Mouse (Mus musculus) myocyte (in vitro differentiated cells): ENCODE results near the gene Map2k5. TPM values are rescaled to one million over a fixed set of nuclear protein-coding genes. Genes with fewer than 3 reads are reported as not detected.

Experiments
- H3K27me3 ChIP-seq: one replicate; pipeline ENCODE4 v1.6.1; 2011; ENCODE audit not compliant: control insufficient read depth, insufficient read depth, insufficient read length
- H3K36me3 ChIP-seq: one replicate; pipeline ENCODE4 v1.6.1; 2011; ENCODE audit not compliant: control insufficient read depth, insufficient read depth
- H3K4me2 ChIP-seq: one replicate; pipeline ENCODE4 v1.6.1; 2011; ENCODE audit warnings: low read depth, control low read depth
- H3K4me3 ChIP-seq: one replicate; pipeline ENCODE4 v1.5.1; 2011; ENCODE audit warnings: mild to moderate bottlenecking, control low read depth, moderate library complexity
- H3K79me2 ChIP-seq: one replicate; pipeline ENCODE4 v1.6.1; 2011; ENCODE audit not compliant: control insufficient read depth, insufficient read depth
- H3ac ChIP-seq: one replicate; pipeline ENCODE4 v1.6.1; 2011; ENCODE audit not compliant: control insufficient read depth, insufficient read length
- CEBPB ChIP-seq: IDR thresholded peaks from 2 replicates; pipeline ENCODE4 v1.6.1; 2011; ENCODE audit warnings: mild to moderate bottlenecking, moderate library complexity; ENCODE audit not compliant: poor library complexity, insufficient read depth, severe bottlenecking
- E2F4 ChIP-seq: IDR thresholded peaks from one replicate; pipeline ENCODE4 v1.6.1; 2011; ENCODE audit warnings: mild to moderate bottlenecking, control low read depth, moderate library complexity; ENCODE audit not compliant: insufficient read depth
- MAX ChIP-seq: IDR thresholded peaks from one replicate; pipeline ENCODE4 v1.6.1; 2011; ENCODE audit warnings: low read depth, mild to moderate bottlenecking, control low read depth
- MYOD1 ChIP-seq, 3 experiments: IDR thresholded peaks; one replicate each; pipeline ENCODE4 v1.6.1; 2011; ENCODE audit warnings: control low read depth in 2 of 3, low read depth in 2 of 3, mild to moderate bottlenecking in 2 of 3, moderate library complexity in 1 of 3; ENCODE audit not compliant: insufficient read length in 2 of 3, control insufficient read depth in 1 of 3
- MYOG ChIP-seq, 3 experiments: IDR thresholded peaks; one replicate each; pipeline ENCODE4 v1.6.1; 2011; ENCODE audit warnings: control low read depth in 2 of 3, low read depth in 2 of 3, mild to moderate bottlenecking in 2 of 3; ENCODE audit not compliant: insufficient read length in 2 of 3, control insufficient read depth in 1 of 3, insufficient read depth in 1 of 3
- POLR2A ChIP-seq: IDR thresholded peaks from one replicate; pipeline ENCODE4 v1.6.1; 2011; ENCODE audit warnings: low read depth, mild to moderate bottlenecking, control low read depth, moderate library complexity; ENCODE audit not compliant: insufficient read length
- POLR2AphosphoS2 ChIP-seq: IDR thresholded peaks from one replicate; pipeline ENCODE4 v1.6.1; 2011; ENCODE audit warnings: low read depth, control low read depth; ENCODE audit not compliant: insufficient read length
- REST ChIP-seq: IDR thresholded peaks from one replicate; pipeline ENCODE4 v1.6.1; 2011; ENCODE audit warnings: mild to moderate bottlenecking, control low read depth, moderate library complexity; ENCODE audit not compliant: insufficient read depth, insufficient read length
- SRF ChIP-seq: IDR thresholded peaks from one replicate; pipeline ENCODE4 v1.6.1; 2011; ENCODE audit warnings: low read depth; ENCODE audit not compliant: control insufficient read depth, insufficient read length
- TCF12 ChIP-seq: IDR thresholded peaks from one replicate; pipeline ENCODE4 v1.6.1; 2011; ENCODE audit warnings: mild to moderate bottlenecking, control low read depth; ENCODE audit not compliant: poor library complexity, insufficient read depth, severe bottlenecking
- TCF3 ChIP-seq: IDR thresholded peaks from one replicate; pipeline ENCODE4 v1.6.1; 2011; ENCODE audit warnings: low read depth, control low read depth; ENCODE audit not compliant: insufficient read length
- USF1 ChIP-seq: IDR thresholded peaks from one replicate; pipeline ENCODE4 v1.6.1; 2011; ENCODE audit warnings: low read depth, mild to moderate bottlenecking, control low read depth, moderate library complexity
- polyA plus RNA-seq: library from polyadenylated mRNA; unstranded; fragments of >200 nt; fragmentation: generic; extraction: Trizol; gene quantifications from one replicate; pipeline ENCODE4 v1.2.1, GENCODE M21; 2012; ENCODE audit warnings: missing spikeins

Map2k5 gene
- polyA plus RNA-seq, 1 experiment: 17.7 TPM

DNA sequence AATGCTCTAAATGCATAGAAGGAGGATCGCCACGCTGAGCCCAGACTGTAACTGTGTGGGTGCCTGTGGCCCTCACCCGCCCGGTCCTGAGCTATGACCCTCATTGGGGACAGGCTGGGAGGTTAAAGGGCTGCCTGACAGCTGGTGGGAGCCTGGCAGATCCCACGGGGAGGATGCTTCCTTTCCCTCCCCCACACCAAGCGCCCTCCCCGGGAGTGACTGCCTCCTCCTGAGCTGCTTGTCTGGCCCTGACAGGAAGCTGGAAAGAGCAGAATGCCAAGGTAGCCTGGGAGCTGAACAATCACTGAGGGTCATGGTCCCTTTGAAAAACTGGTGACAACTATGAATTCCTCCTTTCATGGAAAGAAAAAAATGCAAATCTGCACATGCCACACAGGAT is 190.4 kb downstream of the Map2k5 start:
- no peaks in the 10 kb centered on the region for H3K36me3 ChIP-seq
- no peak overlapping the region for H3ac ChIP-seq
- no peak overlapping the region for H3K4me3 ChIP-seq
- no peaks in the 10 kb centered on the region for H3K79me2 ChIP-seq
- H3K27me3 ChIP-seq: no peaks in the 10 kb centered on the region
- no peak overlapping the region for H3K4me2 ChIP-seq
- no peak for TF ChIP-seq MAX

DNA sequence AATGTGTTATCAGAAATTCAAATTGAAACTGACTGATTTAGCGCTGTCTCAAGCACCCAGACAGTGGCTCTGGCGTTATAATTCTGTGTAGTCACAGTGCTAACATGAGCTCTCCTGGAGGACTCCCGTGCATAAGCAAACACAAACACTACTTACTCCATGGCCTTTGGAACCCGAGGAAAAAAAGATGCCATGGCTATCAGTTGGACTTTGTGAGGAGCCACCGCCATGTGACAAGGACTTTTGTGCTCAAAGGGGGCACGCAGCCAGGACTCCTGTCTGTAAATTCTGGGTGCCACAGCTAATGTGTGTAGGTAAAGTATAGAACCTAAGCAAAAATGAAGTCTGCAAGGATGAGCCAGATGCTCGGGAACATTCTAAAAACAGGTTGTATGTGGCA is 192.5 kb downstream of the Map2k5 start:
- Histone ChIP-seq H3K79me2 (no peaks in the 10 kb centered on the region), H3K27me3 (no peaks in the 10 kb centered on the region), H3ac (no peak overlapping the region), H3K4me2 (no peak overlapping the region), H3K36me3 (no peaks in the 10 kb centered on the region), H3K4me3 (no peak overlapping the region)
- TF ChIP-seq CEBPB: no peak
- TF ChIP-seq REST: no peak
- no peak for TF ChIP-seq POLR2AphosphoS2
- no peak for TF ChIP-seq MAX
- no peak for TF ChIP-seq TCF3
- TF ChIP-seq USF1: no peak
- TF ChIP-seq E2F4: no peak
- no peak for TF ChIP-seq POLR2A
- TF ChIP-seq SRF: no peak
- TF ChIP-seq MYOG (IDR thresholded peaks at IDR 0.05; ENCODE audit: control insufficient read depth in 1 of 3, insufficient read depth in 1 of 3, insufficient read length in 2 of 3, low read depth in 2 of 3): no peak
- no peak for TF ChIP-seq TCF12
- TF ChIP-seq MYOD1 (IDR thresholded peaks at IDR 0.05; ENCODE audit: control insufficient read depth in 1 of 3, insufficient read length in 2 of 3, low read depth in 2 of 3): no peak

DNA sequence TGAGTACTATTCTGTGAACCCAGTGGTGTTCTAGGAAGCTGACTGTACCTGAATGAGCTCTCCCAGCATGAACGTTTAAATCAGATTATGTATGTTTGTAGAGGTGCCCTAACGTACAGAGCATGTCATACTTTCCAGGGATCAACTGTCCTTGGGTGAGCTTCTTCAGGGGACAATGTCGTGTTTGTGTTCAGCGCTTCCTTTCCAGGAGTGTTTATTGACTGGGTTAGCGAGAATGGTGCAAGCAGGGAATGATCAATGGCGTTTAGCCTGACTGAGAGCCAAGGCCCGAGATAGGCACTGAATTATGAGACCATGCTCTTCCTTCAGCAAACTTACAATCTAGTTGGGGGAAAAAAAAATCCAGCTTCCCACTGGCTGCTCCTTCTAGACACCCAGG is 193.8 kb downstream of the Map2k5 start:
- TF ChIP-seq E2F4 (no peak), TCF3 (no peak), POLR2A (no peak), REST (no peak), MAX (no peak), USF1 (no peak), CEBPB (no peak), SRF (no peak), MYOG (IDR thresholded peaks at IDR 0.05; ENCODE audit: control insufficient read depth in 1 of 3, insufficient read depth in 1 of 3, insufficient read length in 2 of 3, low read depth in 2 of 3) (no peak), MYOD1 (IDR thresholded peaks at IDR 0.05; ENCODE audit: control insufficient read depth in 1 of 3, insufficient read length in 2 of 3, low read depth in 2 of 3) (no peak)
- Histone ChIP-seq H3K4me3 (no peak overlapping the region), H3K4me2 (no peak overlapping the region), H3K27me3 (no peaks in the 10 kb centered on the region), H3ac (no peak overlapping the region), H3K36me3 (no peaks in the 10 kb centered on the region), H3K79me2 (no peaks in the 10 kb centered on the region)

DNA sequence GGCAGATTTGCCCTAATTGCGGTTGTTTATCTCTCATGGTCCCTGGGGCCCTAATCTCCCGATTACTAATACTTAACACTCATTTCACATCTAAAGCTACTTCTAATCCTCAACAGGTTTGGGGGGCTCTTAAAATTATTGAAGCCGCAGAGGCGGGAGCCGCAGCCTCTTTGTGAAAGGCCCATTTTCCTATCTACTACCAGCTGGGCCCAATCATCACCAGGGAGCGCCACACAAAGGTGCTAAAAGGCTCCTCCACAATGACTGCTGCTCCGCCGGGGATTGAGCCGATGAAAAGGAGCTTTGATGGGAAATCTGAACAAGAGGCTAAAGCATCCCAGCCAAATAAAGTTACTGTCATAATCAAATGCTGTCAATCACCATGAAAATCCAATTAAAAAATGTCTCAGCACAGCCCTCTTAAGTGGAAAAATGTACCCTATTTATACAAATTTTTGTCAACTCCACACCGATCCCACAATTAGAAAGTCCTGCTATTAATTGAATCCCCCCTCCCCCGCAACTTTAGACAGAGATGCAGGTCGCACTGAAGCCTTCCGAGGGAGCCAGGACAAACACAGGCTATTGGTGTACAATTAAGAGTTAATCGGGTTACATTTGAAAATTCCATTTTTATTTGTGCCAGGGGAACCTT is 195.3 kb downstream of the Map2k5 start:
- H3K4me2 ChIP-seq: no peak overlapping the region
- H3K36me3 ChIP-seq: no peaks in the 10 kb centered on the region
- no peak for TF ChIP-seq TCF12
- no peak for TF ChIP-seq POLR2AphosphoS2
- TF ChIP-seq MAX: no peak
- TF ChIP-seq POLR2A: no peak
- no peak for TF ChIP-seq MYOD1 (IDR thresholded peaks at IDR 0.05; ENCODE audit: control insufficient read depth in 1 of 3, insufficient read length in 2 of 3, low read depth in 2 of 3)
- no peak for TF ChIP-seq SRF
- no peak for TF ChIP-seq CEBPB
- TF ChIP-seq E2F4: no peak
- no peak for TF ChIP-seq MYOG (IDR thresholded peaks at IDR 0.05; ENCODE audit: control insufficient read depth in 1 of 3, insufficient read depth in 1 of 3, insufficient read length in 2 of 3, low read depth in 2 of 3)
- no peak for TF ChIP-seq REST
- no peak for TF ChIP-seq USF1
- TF ChIP-seq TCF3: no peak
- no peak overlapping the region for H3K4me3 ChIP-seq
- H3K27me3 ChIP-seq: no peaks in the 10 kb centered on the region
- no peaks in the 10 kb centered on the region for H3K79me2 ChIP-seq
- H3ac ChIP-seq: no peak overlapping the region
